Mouse (Mus musculus) spleen, adult 2 months (tissue): ENCODE results near the gene Dock8.

Experiments used
- CTCF ChIP-seq: fragments of 200-500 bp; IDR thresholded peaks from 2 replicates; pipeline ENCODE4 v1.5.1; 2011; ENCODE audit warnings: mild to moderate bottlenecking, inconsistent platforms; ENCODE audit not compliant: insufficient read depth, insufficient read length, insufficient replicate concordance; ENCODE audit errors: extremely low read depth
- POLR2A ChIP-seq: fragments of 200-500 bp; IDR thresholded peaks from 2 replicates; pipeline ENCODE4 v1.6.1; 2011; ENCODE audit warnings: low read depth, low read length, inconsistent platforms

- TF ChIP-seq CTCF (no peak), POLR2A (no peak)
Observed at GRCm38 (mm10) chr19:24981294-24981693, 18.0 kb upstream of the Dock8 start.
